Mouse (Mus musculus) heart, embryonic 12.5 days (tissue): ENCODE data around the gene Kdm2a. TPM values are rescaled to one million over a fixed set of nuclear protein-coding genes. Genes with fewer than 3 reads are reported as not detected.

Experiments
- ATAC-seq: fragments of 200-750 bp; cut with Nextera tagmentation; 2 replicates; pipeline ENCODE4 v1.8.0; 2017; ENCODE audit warnings: moderate TSS enrichment, moderate library complexity; ENCODE audit not compliant: insufficient number of reproducible peaks, low FRiP score
- H3K27ac ChIP-seq: fragments of 300-500 bp; sonication (generic); 2 replicates; pipeline ENCODE4 v1.5.1; 2016; ENCODE audit warnings: mild to moderate bottlenecking, moderate library complexity; ENCODE audit not compliant: poor library complexity, severe bottlenecking
- H3K27me3 ChIP-seq: fragments of 300-500 bp; sonication (generic); replicated peaks from 2 replicates; pipeline ENCODE4 v1.6.1; 2016; ENCODE audit warnings: mild to moderate bottlenecking, moderate library complexity
- H3K36me3 ChIP-seq: fragments of 300-500 bp; sonication (generic); 2 replicates; pipeline ENCODE4 v1.6.1; 2016; ENCODE audit warnings: mild to moderate bottlenecking, moderate library complexity
- H3K4me1 ChIP-seq: fragments of 300-500 bp; sonication (generic); replicated peaks from 2 replicates; pipeline ENCODE4 v1.6.1; 2016; ENCODE audit warnings: mild to moderate bottlenecking
- H3K4me2 ChIP-seq: fragments of 300-500 bp; sonication (generic); 2 replicates; pipeline ENCODE4 v1.6.1; 2016; ENCODE audit warnings: mild to moderate bottlenecking, moderate library complexity
- H3K4me3 ChIP-seq: fragments of 300-500 bp; sonication (generic); 2 replicates; pipeline ENCODE4 v1.5.1; 2016; ENCODE audit warnings: mild to moderate bottlenecking
- H3K9ac ChIP-seq: fragments of 300-500 bp; sonication (generic); 2 replicates; pipeline ENCODE4 v1.6.1; 2016; ENCODE audit warnings: mild to moderate bottlenecking, moderate library complexity
- H3K9me3 ChIP-seq: fragments of 300-500 bp; sonication (generic); replicated peaks from 2 replicates; pipeline ENCODE4 v1.6.1; 2016; ENCODE audit warnings: mild to moderate bottlenecking, moderate library complexity
- WGBS: fragments of 180-500 bp; shearing (Covaris S2); methylation state at CpG from one replicate; pipeline ENCODE4 v1.1.7; 2016; 5-methylcytosine and 5-hydroxymethylcytosine counted together
- polyA plus RNA-seq: library from polyadenylated mRNA; unstranded; fragments of >200 nt; fragmentation: Nextera tagmentation; extraction: Ambion mirVana; gene quantifications from 2 replicates; pipeline ENCODE4 v1.2.1, GENCODE M21; 2016

Kdm2a gene
- polyA plus RNA-seq, 1 experiment from 2014 or later, result 50.9 TPM

DNA sequence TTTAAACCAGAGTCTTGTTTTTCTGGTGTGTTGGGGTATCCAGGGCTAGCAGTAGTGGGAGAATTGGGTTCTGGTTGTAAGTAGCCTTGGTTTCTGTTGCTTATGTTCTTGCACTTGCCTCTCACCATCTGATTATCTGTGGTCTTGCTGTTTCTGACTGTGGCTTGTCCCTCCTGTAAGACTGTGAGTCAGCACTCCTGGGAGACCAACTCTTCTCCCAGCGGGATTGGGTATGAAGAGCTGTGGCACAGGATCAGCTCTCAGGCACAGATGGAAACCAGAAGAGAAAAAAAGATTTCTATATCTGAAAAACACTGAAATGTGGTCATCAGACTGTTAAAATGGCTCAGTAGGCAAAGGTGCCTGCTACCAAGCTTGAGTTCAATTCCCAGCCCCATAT lies 16.5 kb upstream of the Kdm2a start:
- Histone ChIP-seq H3K4me1 (peaks cover 5% of the 10 kb centered on the region; the same call in 1 of the 2 replicates), H3K4me2 (no peak overlapping the region), H3K27ac (no peak overlapping the region), H3K27me3 (no peaks in the 10 kb centered on the region), H3K9ac (no peak overlapping the region), H3K9me3 (no peaks in the 10 kb centered on the region), H3K36me3 (no peaks in the 10 kb centered on the region), H3K4me3 (no peak overlapping the region)
- ATAC-seq, result no peak
- WGBS, result 49% methylated on average over 1 of the region's 1 CpGs

DNA sequence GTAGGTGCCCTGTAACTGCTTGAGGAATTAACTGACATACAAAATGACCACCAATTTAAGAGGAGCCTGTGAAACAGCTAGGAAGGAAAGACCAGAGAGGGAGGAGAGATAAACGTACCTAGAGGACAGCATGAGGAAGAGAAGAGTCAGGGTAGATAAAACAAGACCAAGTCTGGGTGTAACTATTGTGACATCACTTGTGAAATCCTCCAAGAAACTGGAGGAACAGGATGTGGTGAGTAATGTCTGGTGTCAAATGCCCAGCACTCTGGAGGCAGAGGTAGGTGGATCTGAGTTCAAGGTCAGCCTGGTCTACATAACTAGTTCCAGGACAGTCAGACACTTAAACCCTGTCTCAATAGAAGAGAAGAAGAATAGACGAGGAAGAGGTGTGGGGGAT lies 11.0 kb upstream of the Kdm2a start:
- Histone ChIP-seq H3K36me3 (no peaks in the 10 kb centered on the region), H3K9me3 (no peaks in the 10 kb centered on the region), H3K27me3 (no peaks in the 10 kb centered on the region), H3K4me2 (no peak overlapping the region), H3K4me1 (no peaks in the 10 kb centered on the region), H3K27ac (no peak overlapping the region), H3K4me3 (no peak overlapping the region), H3K9ac (no peak overlapping the region)
- ATAC-seq, result 0 out of 2 replicates have a peak, but pooled peaks have one; percentile 22
- WGBS, result 54% methylated on average over 2 of the region's 2 CpGs

DNA sequence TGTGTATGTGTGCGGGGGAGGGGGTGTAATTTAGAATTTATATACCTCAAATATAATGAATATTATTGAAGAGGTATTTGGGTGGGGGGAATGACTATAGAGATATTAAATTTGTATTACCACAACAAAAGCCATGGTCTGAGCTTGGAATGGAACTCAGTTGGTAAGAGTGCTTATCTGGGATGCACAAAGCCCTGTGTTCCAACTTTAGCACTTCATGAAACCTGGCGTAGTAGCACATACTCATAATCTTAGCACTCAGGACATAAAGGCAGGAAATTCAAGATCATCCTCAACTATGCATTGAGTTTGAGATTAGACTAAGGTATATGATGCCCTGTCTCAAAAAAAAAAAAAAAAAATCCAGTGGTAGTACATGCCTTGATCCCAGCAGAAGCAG lies 6.8 kb upstream of the Kdm2a start:
- Histone ChIP-seq H3K4me3 (no peak overlapping the region), H3K27ac (no peak overlapping the region), H3K36me3 (no peaks in the 10 kb centered on the region), H3K4me1 (no peaks in the 10 kb centered on the region), H3K27me3 (no peaks in the 10 kb centered on the region), H3K9me3 (no peaks in the 10 kb centered on the region), H3K4me2 (no peak overlapping the region), H3K9ac (no peak overlapping the region)
- WGBS, result 81% methylated on average over 2 of the region's 2 CpGs
- no peak for ATAC-seq

DNA sequence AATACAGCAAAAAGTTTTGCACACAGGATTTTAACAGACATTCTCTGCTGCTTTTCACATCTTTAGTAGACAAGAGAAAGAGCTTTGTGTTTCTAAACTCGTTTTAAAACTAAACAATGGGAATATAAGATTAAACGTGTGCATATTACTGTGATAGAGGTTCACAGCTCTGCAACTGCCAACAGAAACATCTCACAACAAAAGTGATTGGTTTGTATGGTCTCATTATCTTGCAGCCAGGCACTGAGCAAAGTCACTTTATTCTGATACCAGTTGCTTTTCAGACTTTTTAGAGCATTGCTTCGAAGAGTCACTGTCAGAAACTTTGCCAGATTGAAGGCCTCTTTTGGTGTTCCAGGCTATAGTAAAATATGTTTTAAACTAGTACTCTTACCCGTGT lies 874 bp upstream of the Kdm2a start:
- 68% methylated on average over 4 of the region's 4 CpGs for WGBS
- no peak overlapping the region for H3K27ac ChIP-seq

DNA sequence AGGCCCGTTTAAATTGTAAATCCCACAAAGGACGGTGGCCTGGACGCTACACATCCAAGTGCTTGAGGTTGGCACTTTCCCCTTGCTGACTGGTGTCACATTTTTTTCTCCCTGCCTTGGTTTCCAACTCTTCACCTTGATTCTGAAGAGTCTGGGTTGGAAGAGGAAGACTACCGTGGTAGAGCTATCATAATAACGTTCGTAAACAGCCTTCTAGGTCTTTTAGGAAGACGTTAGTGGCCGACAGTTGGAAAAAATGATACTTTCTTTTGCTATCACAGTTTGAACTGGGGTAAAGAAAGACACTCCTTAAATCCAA lies 504 bp upstream of the Kdm2a start:
- Histone ChIP-seq H3K4me2 (peak overlapping the region; percentile 85), H3K27ac (peak overlapping the region; percentile 87; the same call in 1 of the 2 replicates), H3K9ac (peak overlapping the region; percentile 85), H3K4me3 (peak overlapping the region; percentile 84), H3K36me3 (peaks cover 1% of the 10 kb centered on the region; the same call in 1 of the 2 replicates), H3K27me3 (no peaks in the 10 kb centered on the region), H3K9me3 (no peaks in the 10 kb centered on the region), H3K4me1 (peaks cover 7% of the 10 kb centered on the region)
- ATAC-seq, result no peak
- 33% methylated on average over 8 of the region's 8 CpGs for WGBS

More for the DNA sequence above, 874 bp upstream of the Kdm2a start:
- no peaks in the 10 kb centered on the region for H3K36me3 ChIP-seq
- H3K4me2 ChIP-seq, result no peak overlapping the region
- no peaks in the 10 kb centered on the region for H3K9me3 ChIP-seq
- H3K4me3 ChIP-seq, result no peak overlapping the region
- ATAC-seq, result no peak
- no peaks in the 10 kb centered on the region for H3K27me3 ChIP-seq
- H3K9ac ChIP-seq, result no peak overlapping the region
- peaks cover 5% of the 10 kb centered on the region for H3K4me1 ChIP-seq

DNA sequence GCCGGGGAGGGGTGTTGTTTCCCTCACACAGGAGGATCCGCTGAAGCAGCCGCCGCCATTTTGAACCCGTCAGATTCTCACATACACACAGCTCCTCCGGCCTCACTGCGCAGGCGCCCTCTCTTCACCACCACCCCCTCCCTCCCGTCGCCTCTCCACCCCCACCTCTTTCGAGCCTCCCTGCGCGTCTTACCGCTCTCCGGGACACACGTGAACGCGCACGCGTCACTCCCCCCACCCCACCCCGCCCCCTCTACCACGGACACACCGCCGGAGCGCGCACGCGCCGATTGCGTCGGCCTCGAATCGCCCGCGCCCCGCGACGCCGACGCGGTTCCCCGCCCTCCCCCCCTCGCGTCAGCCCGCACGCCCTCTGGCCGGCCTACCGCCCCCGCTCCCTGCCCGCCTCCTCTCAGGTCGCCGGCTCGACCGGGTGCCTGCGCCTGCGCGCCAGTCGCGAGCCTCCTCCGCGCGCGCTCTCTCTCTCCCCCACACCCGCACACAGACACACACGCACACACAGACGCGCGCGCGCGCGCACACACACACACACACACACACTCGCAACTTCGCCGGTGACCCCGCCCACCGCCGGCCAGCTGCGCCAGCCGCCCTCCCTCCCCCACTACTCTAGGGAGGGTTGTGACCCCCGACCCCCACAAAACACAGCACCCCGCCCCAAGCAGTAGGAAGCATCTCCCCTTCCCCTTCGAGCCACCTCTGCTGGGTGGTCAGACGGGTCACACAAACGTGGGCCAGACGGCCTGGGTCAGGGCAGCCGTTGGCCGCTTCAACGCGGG lies 887 bp downstream of the Kdm2a start:
- peak; percentile 94 for ATAC-seq
- peak overlapping the region; percentile 98 for H3K9ac ChIP-seq
- H3K27me3 ChIP-seq, result no peaks in the 10 kb centered on the region
- peak overlapping the region; percentile 84 for H3K4me3 ChIP-seq
- H3K27ac ChIP-seq, result peak overlapping the region; percentile 97
- H3K36me3 ChIP-seq, result peaks cover 8% of the 10 kb centered on the region
- H3K9me3 ChIP-seq, result no peaks in the 10 kb centered on the region
- H3K4me1 ChIP-seq, result peaks cover 13% of the 10 kb centered on the region
- WGBS, result under 1% methylated on average over 57 of the region's 90 CpGs
- peak overlapping the region; percentile 85 for H3K4me2 ChIP-seq

DNA sequence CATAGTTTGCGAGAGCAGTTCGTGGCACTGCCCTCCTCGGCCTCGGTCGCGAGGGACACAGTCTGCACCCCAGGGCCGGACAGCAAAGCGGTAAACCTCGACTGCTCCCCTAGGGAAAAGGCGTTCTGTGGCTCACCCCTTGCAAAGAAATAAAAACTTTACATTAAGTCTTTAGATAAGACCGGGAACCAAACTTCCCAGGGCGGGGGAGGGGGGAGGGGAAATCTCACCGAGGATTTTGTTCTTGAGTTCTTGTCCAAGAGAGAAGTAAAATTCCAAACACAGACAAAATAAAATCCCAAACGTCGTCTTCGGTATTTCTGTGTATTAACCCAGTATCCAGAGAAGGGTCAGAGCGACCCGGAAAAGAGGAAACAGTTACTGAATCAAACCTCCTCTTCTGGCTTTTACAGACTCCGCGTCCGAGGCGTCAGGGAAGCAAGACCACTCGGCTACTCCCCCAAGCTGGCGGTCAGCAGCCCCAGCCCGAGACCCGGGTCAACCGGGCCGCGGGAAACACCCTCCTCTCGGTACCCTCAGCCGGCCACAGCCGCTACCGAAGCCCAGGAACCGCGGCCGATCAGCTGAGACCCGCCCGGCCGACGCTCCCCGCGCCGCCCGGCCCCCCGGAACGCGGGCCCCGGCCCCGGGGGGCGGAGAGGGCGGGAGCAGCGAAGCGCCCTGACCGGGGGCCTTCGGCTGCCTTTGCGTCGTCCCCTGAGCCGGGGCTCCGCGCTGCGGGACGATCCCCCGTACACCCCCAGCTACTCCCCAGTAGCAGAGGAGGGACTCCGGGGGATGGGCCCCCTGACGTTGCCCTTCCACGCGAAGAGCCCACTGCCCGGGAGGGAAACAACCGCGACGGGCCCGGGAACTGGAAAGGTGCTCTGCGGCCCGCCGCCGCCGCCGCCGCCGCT lies 1.7 kb downstream of the Kdm2a start:
- WGBS, result under 1% methylated on average over 80 of the region's 80 CpGs
- no peaks in the 10 kb centered on the region for H3K9me3 ChIP-seq
- peak overlapping the region; percentile 85 for H3K4me2 ChIP-seq
- ATAC-seq, result peak; percentile 36
- no peaks in the 10 kb centered on the region for H3K27me3 ChIP-seq
- H3K4me1 ChIP-seq, result peaks cover 13% of the 10 kb centered on the region
- H3K4me3 ChIP-seq, result peak overlapping the region; percentile 84
- peak overlapping the region; percentile 97 for H3K27ac ChIP-seq
- peak overlapping the region; percentile 98 for H3K9ac ChIP-seq
- H3K36me3 ChIP-seq, result peaks cover 14% of the 10 kb centered on the region

DNA sequence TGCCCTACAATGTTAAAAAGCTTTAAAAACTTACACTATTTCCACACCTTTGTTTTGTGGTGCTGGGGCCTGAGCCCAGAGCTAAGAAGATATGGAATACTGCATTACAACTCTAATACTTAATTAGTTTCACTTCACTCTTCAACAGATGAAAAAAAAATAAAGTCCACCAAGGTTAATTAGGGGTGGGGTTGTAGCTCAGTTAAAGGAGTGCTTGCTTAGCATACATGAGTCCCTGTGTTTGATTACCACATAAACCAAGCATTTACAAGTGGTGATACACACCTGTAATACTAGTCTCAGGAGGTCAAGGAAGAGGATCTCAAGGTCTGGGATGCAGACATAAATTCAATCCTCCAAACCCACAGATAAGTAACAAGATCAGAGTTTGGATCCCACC lies 10.8 kb downstream of the Kdm2a start:
- Histone ChIP-seq H3K36me3 (peaks cover 40% of the 10 kb centered on the region), H3K27ac (no peak overlapping the region), H3K4me3 (no peak overlapping the region), H3K4me2 (no peak overlapping the region), H3K9ac (no peak overlapping the region), H3K27me3 (no peaks in the 10 kb centered on the region), H3K9me3 (no peaks in the 10 kb centered on the region), H3K4me1 (0 out of 2 replicates have a peak, but pooled peaks cover 2% of the 10 kb centered on the region)
- no peak for ATAC-seq

DNA sequence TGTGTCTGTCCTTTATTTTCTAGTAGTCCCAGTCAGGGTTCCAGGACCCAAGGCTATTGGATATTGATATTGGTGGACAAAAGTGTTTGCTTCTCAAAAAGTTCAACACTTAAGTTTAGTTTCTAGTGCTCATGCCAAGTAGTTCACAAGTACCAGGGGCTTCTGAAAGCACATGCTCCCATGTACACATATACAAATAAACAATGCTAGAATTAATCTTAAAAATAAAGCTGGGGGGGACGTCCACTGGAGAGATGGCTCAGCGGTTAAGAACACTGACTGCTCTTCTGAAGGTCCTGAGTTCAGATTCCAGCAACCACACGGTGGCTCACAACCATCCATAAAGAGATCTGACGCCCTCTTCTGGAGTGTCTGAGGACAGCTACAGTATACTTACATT lies 13.1 kb downstream of the Kdm2a start:
- Histone ChIP-seq H3K4me1 (peaks cover 2% of the 10 kb centered on the region; the same call in 1 of the 2 replicates), H3K27ac (no peak overlapping the region), H3K4me3 (no peak overlapping the region), H3K4me2 (no peak overlapping the region), H3K9me3 (no peaks in the 10 kb centered on the region), H3K9ac (no peak overlapping the region), H3K27me3 (no peaks in the 10 kb centered on the region), H3K36me3 (peaks cover 24% of the 10 kb centered on the region)
- no peak for ATAC-seq
- 82% methylated on average over 4 of the region's 4 CpGs for WGBS

DNA sequence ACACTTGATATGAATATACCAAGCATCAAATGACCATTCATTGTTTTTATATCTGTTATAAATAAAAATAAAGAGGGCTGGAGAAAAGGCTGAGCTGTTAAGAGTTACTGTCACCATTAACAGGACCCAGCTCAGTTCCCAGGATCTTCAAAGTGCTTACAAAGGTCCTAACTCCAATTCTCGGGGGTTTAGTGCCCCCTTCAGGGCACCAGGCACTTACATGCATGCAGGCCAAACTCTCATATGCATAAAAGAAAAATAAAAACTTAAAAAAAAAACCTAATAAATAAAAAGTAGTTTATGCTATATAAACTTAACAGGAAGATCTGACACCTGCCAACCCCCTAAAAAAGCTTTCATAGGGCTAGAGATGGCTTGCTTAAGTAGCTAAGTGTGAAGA lies 13.8 kb downstream of the Kdm2a start:
- no peak overlapping the region for H3K4me3 ChIP-seq
- H3K4me1 ChIP-seq, result peaks cover 2% of the 10 kb centered on the region; the same call in 1 of the 2 replicates
- H3K9ac ChIP-seq, result no peak overlapping the region
- ATAC-seq, result no peak
- peaks cover 24% of the 10 kb centered on the region for H3K36me3 ChIP-seq
- H3K27ac ChIP-seq, result no peak overlapping the region
- H3K9me3 ChIP-seq, result no peaks in the 10 kb centered on the region
- H3K4me2 ChIP-seq, result no peak overlapping the region
- WGBS, result 38% methylated on average over 1 of the region's 1 CpGs
- H3K27me3 ChIP-seq, result no peaks in the 10 kb centered on the region

DNA sequence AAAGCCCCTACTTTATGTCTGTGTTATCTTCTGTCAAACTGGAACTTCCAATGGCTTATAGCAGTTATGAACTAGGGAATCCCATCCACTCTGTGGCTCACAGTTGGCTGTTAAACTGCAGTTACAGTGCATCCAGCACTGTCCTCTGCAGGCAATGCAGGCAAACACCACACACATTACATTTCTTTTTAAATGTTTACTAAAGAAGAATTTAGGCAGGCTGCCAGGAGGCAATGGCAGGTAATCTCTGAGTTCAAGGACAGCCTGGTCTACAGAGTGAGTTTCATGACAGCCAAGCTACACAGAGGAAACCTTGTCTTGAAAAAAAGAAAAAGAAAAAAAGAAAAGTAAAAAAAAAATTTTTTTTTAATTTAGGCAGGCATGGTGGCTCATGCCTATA lies 14.8 kb downstream of the Kdm2a start:
- Histone ChIP-seq H3K27ac (no peak overlapping the region), H3K9ac (no peak overlapping the region), H3K4me3 (no peak overlapping the region), H3K4me2 (no peak overlapping the region), H3K4me1 (peaks cover 2% of the 10 kb centered on the region; the same call in 1 of the 2 replicates), H3K9me3 (no peaks in the 10 kb centered on the region), H3K36me3 (peaks cover 28% of the 10 kb centered on the region), H3K27me3 (no peaks in the 10 kb centered on the region)
- ATAC-seq, result no peak
